Mouse (Mus musculus): ENCODE data around the gene Gstm7. TPM values are rescaled to one million over a fixed set of nuclear protein-coding genes. Genes with fewer than 3 reads are reported as not detected.

Gene Gstm7
- polyA plus RNA-seq, 1 experiment from 2014 or later: 89.2 TPM

GRCm38 (mm10) chr3:107932128-107932527 is 511 bp upstream of the Gstm7 start:
- Histone ChIP-seq H3K27ac (0 out of 2 replicates have a peak overlapping the region, but pooled peaks have one; percentile 83), H3K4me2 (no peak overlapping the region), H3K36me3 (ENCODE audit: poor library complexity, severe bottlenecking) (no peaks in the 10 kb centered on the region), H3K9ac (no peak overlapping the region), H3K4me1 (peaks cover 18% of the 10 kb centered on the region), H3K4me3 (no peak overlapping the region), H3K9me3 (replicated peaks) (no peaks in the 10 kb centered on the region), H3K27me3 (no peaks in the 10 kb centered on the region)
- WGBS: 72% methylated on average over 6 of the region's 6 CpGs
- peak; percentile 20 for ATAC-seq

- peak overlapping the region; percentile 83 for H3K27ac ChIP-seq
- peak overlapping the region; percentile 59 for H3K4me2 ChIP-seq
- H3K9ac ChIP-seq: peak overlapping the region; percentile 55
- ATAC-seq: peak; percentile 33; the same call in 1 of the 2 replicates
- H3K4me3 ChIP-seq: peak overlapping the region; percentile 34
- no peaks in the 10 kb centered on the region for H3K27me3 ChIP-seq
- H3K4me1 ChIP-seq: peaks cover 18% of the 10 kb centered on the region
- H3K9me3 ChIP-seq (replicated peaks): no peaks in the 10 kb centered on the region
- WGBS: 64% methylated on average over 2 of the region's 2 CpGs
- H3K36me3 ChIP-seq (ENCODE audit: poor library complexity, severe bottlenecking): no peaks in the 10 kb centered on the region
Observed at GRCm38 (mm10) chr3:107931134-107931533, 483 bp downstream of the Gstm7 start.

DNA sequence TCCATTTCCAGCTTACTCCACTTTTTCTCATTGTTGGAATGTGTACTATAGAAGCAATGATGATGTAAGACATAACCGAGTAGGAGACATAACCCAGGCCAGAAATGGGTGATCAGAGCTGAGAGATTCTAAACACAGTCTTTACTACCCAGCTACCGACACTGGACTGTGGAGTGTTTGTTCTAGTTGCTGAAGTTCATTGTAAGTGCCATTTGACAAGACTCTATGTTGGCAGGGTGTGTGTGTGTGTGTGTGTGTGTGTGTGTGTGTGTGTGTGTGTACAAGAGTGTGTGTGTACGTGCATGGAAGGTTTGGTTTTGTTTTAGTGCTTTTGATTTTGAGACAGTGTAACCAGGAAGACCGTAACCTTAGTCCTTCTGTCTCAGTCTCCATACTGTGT is 1.9 kb downstream of the Gstm7 start:
- Histone ChIP-seq H3K4me2 (no peak overlapping the region), H3K9ac (no peak overlapping the region), H3K27me3 (no peaks in the 10 kb centered on the region), H3K36me3 (ENCODE audit: poor library complexity, severe bottlenecking) (no peaks in the 10 kb centered on the region), H3K27ac (no peak overlapping the region), H3K4me3 (no peak overlapping the region), H3K4me1 (peaks cover 18% of the 10 kb centered on the region), H3K9me3 (replicated peaks) (no peaks in the 10 kb centered on the region)
- 86% methylated on average over 4 of the region's 4 CpGs for WGBS
- no peak for ATAC-seq

- no peaks in the 10 kb centered on the region for H3K36me3 ChIP-seq (ENCODE audit: poor library complexity, severe bottlenecking)
- no peak overlapping the region for H3K27ac ChIP-seq
- peaks cover 18% of the 10 kb centered on the region for H3K4me1 ChIP-seq
- no peak overlapping the region for H3K4me3 ChIP-seq
- no peak for ATAC-seq
- H3K9ac ChIP-seq: no peak overlapping the region
- no peaks in the 10 kb centered on the region for H3K27me3 ChIP-seq
- WGBS: 85% methylated on average over 4 of the region's 4 CpGs
- H3K4me2 ChIP-seq: no peak overlapping the region
- H3K9me3 ChIP-seq (replicated peaks): no peaks in the 10 kb centered on the region
Observed at GRCm38 (mm10) chr3:107929243-107929642, 2.4 kb downstream of the Gstm7 start.

GRCm38 (mm10) chr3:107928691-107929090 is 2.9 kb downstream of the Gstm7 start:
- peaks cover 18% of the 10 kb centered on the region for H3K4me1 ChIP-seq
- H3K9ac ChIP-seq: no peak overlapping the region
- no peaks in the 10 kb centered on the region for H3K36me3 ChIP-seq (ENCODE audit: poor library complexity, severe bottlenecking)
- no peak overlapping the region for H3K4me2 ChIP-seq
- WGBS: 90% methylated on average over 11 of the region's 11 CpGs
- H3K27me3 ChIP-seq: no peaks in the 10 kb centered on the region
- H3K27ac ChIP-seq: no peak overlapping the region
- H3K4me3 ChIP-seq: no peak overlapping the region
- no peak for ATAC-seq
- H3K9me3 ChIP-seq (replicated peaks): no peaks in the 10 kb centered on the region

- Histone ChIP-seq H3K27ac (no peak overlapping the region), H3K4me2 (no peak overlapping the region), H3K4me3 (no peak overlapping the region), H3K9ac (no peak overlapping the region), H3K4me1 (peaks cover 18% of the 10 kb centered on the region), H3K27me3 (no peaks in the 10 kb centered on the region), H3K9me3 (replicated peaks) (no peaks in the 10 kb centered on the region), H3K36me3 (ENCODE audit: poor library complexity, severe bottlenecking) (no peaks in the 10 kb centered on the region)
- no peak for ATAC-seq
- WGBS: 55% methylated on average over 3 of the region's 3 CpGs
Observed at GRCm38 (mm10) chr3:107927841-107928240, 3.8 kb downstream of the Gstm7 start.

- no peak overlapping the region for H3K4me2 ChIP-seq
- H3K9me3 ChIP-seq (replicated peaks): no peaks in the 10 kb centered on the region
- H3K36me3 ChIP-seq (ENCODE audit: poor library complexity, severe bottlenecking): no peaks in the 10 kb centered on the region
- H3K27me3 ChIP-seq: no peaks in the 10 kb centered on the region
- ATAC-seq: no peak
- H3K9ac ChIP-seq: no peak overlapping the region
- 93% methylated on average over 3 of the region's 3 CpGs for WGBS
- H3K27ac ChIP-seq: no peak overlapping the region
- peaks cover under 1% of the 10 kb centered on the region; the same call in 1 of the 2 replicates for H3K4me1 ChIP-seq
- H3K4me3 ChIP-seq: no peak overlapping the region
Observed at GRCm38 (mm10) chr3:107925335-107925734, 6.3 kb downstream of the Gstm7 start.

GRCm38 (mm10) chr3:107920348-107920747 is 11.3 kb downstream of the Gstm7 start:
- 89% methylated on average over 5 of the region's 5 CpGs for WGBS

GRCm38 (mm10) chr3:107917783-107918408 is 13.7 kb downstream of the Gstm7 start:
- no peaks in the 10 kb centered on the region for H3K9me3 ChIP-seq (replicated peaks)
- H3K27me3 ChIP-seq: no peaks in the 10 kb centered on the region
- H3K9ac ChIP-seq: no peak overlapping the region
- no peak overlapping the region for H3K27ac ChIP-seq
- H3K4me2 ChIP-seq: no peak overlapping the region
- H3K4me1 ChIP-seq: no peaks in the 10 kb centered on the region
- ATAC-seq: peak; percentile 68; the same call in 1 of the 2 replicates
- no peaks in the 10 kb centered on the region for H3K36me3 ChIP-seq (ENCODE audit: poor library complexity, severe bottlenecking)
- H3K4me3 ChIP-seq: no peak overlapping the region
- 57% methylated on average over 7 of the region's 7 CpGs for WGBS

More at GRCm38 (mm10) chr3:107920348-107920747, 11.3 kb downstream of the Gstm7 start:
- no peak overlapping the region for H3K27ac ChIP-seq
- no peak for ATAC-seq
- no peaks in the 10 kb centered on the region for H3K4me1 ChIP-seq
- no peaks in the 10 kb centered on the region for H3K36me3 ChIP-seq (ENCODE audit: poor library complexity, severe bottlenecking)
- no peak overlapping the region for H3K4me3 ChIP-seq
- no peak overlapping the region for H3K4me2 ChIP-seq
- no peak overlapping the region for H3K9ac ChIP-seq
- H3K27me3 ChIP-seq: no peaks in the 10 kb centered on the region
- H3K9me3 ChIP-seq (replicated peaks): no peaks in the 10 kb centered on the region

- H3K9ac ChIP-seq: no peak overlapping the region
- no peaks in the 10 kb centered on the region for H3K4me1 ChIP-seq
- no peak for ATAC-seq
- 75% methylated on average over 3 of the region's 3 CpGs for whole genome bisulfite sequencing
- H3K4me2 ChIP-seq: no peak overlapping the region
- H3K27me3 ChIP-seq: no peaks in the 10 kb centered on the region
- H3K4me3 ChIP-seq: no peak overlapping the region
- no peak overlapping the region for H3K27ac ChIP-seq
- H3K36me3 ChIP-seq (ENCODE audit: poor library complexity, severe bottlenecking): no peaks in the 10 kb centered on the region
- no peaks in the 10 kb centered on the region for H3K9me3 ChIP-seq (replicated peaks)
Observed at GRCm38 (mm10) chr3:107917097-107917496, 14.5 kb downstream of the Gstm7 start.

DNA sequence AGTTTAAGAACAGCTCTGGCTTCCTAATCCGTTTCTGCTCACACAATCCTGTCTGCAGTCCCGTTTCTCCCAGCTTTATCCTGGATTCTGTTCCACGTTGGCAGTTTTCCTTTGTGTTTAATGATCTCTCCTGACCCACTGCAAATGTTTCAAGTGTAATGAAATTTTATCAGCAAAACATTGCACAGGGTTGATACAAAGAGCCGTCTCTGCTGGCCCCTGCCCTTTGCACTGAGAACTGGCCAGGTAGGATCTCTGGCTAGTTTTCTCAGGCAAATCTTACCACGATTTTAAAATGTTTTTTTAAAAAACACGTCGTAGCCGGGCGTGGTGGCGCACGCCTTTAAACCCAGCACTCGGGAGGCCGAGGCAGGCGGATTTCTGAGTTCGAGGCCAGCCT is 14.9 kb downstream of the Gstm7 start:
- 77% methylated on average over 15 of the region's 15 CpGs for WGBS
- Histone ChIP-seq H3K27ac (no peak overlapping the region), H3K36me3 (ENCODE audit: poor library complexity, severe bottlenecking) (no peaks in the 10 kb centered on the region), H3K4me2 (no peak overlapping the region), H3K9me3 (replicated peaks) (no peaks in the 10 kb centered on the region), H3K9ac (no peak overlapping the region), H3K4me3 (no peak overlapping the region), H3K27me3 (no peaks in the 10 kb centered on the region), H3K4me1 (no peaks in the 10 kb centered on the region)
- ATAC-seq: no peak

GRCm38 (mm10) chr3:107905942-107906341 is 25.7 kb downstream of the Gstm7 start:
- no peak overlapping the region for H3K9ac ChIP-seq
- WGBS: 60% methylated on average over 6 of the region's 6 CpGs
- H3K36me3 ChIP-seq (ENCODE audit: poor library complexity, severe bottlenecking): no peaks in the 10 kb centered on the region
- no peak for ATAC-seq
- H3K27ac ChIP-seq: no peak overlapping the region
- H3K9me3 ChIP-seq (replicated peaks): no peaks in the 10 kb centered on the region
- H3K4me2 ChIP-seq: no peak overlapping the region
- H3K4me1 ChIP-seq: no peaks in the 10 kb centered on the region
- no peaks in the 10 kb centered on the region for H3K27me3 ChIP-seq
- H3K4me3 ChIP-seq: no peak overlapping the region

Data from forebrain, embryonic 13.5 days (tissue).